Mouse (Mus musculus) urinary bladder, postnatal 0 days (tissue): ENCODE data around the gene Tln1. TPM values are rescaled to one million over a fixed set of nuclear protein-coding genes. Genes with fewer than 3 reads are reported as not detected.

Source experiments
- polyA plus RNA-seq: library from polyadenylated mRNA; unstranded; fragments of >200 nt; fragmentation: Nextera tagmentation; extraction: Ambion mirVana; gene quantifications from 2 replicates; pipeline ENCODE4 v1.2.1, GENCODE M21; 2015

Tln1 gene
- 176 and 198 TPM in 2 replicates for polyA plus RNA-seq

GRCm38 (mm10) chr4:43561997-43562768 is at the start of gene Tln1, which contains the start of gene Creb3:
Gene Tln1, minus strand, starts transcription at chr4:43562691.
Gene Creb3, plus strand, starts transcription at chr4:43562332.

GRCm38 (mm10) chr4:43584444-43585416 is 22.2 kb upstream of the Tln1 start, which contains the start of gene Msmp:
Gene Msmp, minus strand, starts transcription at chr4:43584494.

GRCm38 (mm10) chr4:43578376-43579204 is 16.1 kb upstream of the Tln1 start, which contains the start of the genes Rgp1 and Gba2:
Gene Rgp1, plus strand, starts transcription at chr4:43578715.
Gene Gba2, minus strand, starts transcription at chr4:43578873.

GRCm38 (mm10) chr4:43506536-43507185 is 55.8 kb downstream of the Tln1 start, which contains the start of gene Car9:
Gene Car9, plus strand, starts transcription at chr4:43506966.

GRCm38 (mm10) chr4:43499407-43500333 is 62.8 kb downstream of the Tln1 start, which contains the start of gene Arhgef39:
Gene Arhgef39, minus strand, starts transcription at chr4:43499695.

GRCm38 (mm10) chr4:43492821-43493185 is 69.7 kb downstream of the Tln1 start, which contains the start of gene Ccdc107:
Gene Ccdc107, plus strand, starts transcription at chr4:43492900.

GRCm38 (mm10) chr4:43483535-43484091 is 78.9 kb downstream of the Tln1 start, which contains the start of gene Sit1:
Gene Sit1, minus strand, starts transcription at chr4:43483734.

Other genes starting within 250 kb of the Tln1 start
- 49.6 and 50.3 TPM in 2 replicates for gene Rusc2, start 180.7 kb downstream of the Tln1 start, polyA plus RNA-seq
- gene Fam166b, start 133.6 kb downstream of the Tln1 start, polyA plus RNA-seq, result 0.27 TPM in 1 of 2 replicates, not detected in the other
- 8.8 and 9.1 TPM in 2 replicates for gene Tesk1, start 120.8 kb downstream of the Tln1 start, polyA plus RNA-seq
- gene Cd72, start 108.1 kb downstream of the Tln1 start, polyA plus RNA-seq, result 3.1 and 3.8 TPM in 2 replicates
- gene Sit1, start 79.0 kb downstream of the Tln1 start, polyA plus RNA-seq, result not detected in 2 replicates
- 470 and 488 TPM in 2 replicates for gene Ccdc107, start 69.8 kb downstream of the Tln1 start, polyA plus RNA-seq
- 13.1 and 13.4 TPM in 2 replicates for gene Arhgef39, start 63.0 kb downstream of the Tln1 start, polyA plus RNA-seq
- gene Car9, start 55.7 kb downstream of the Tln1 start, polyA plus RNA-seq, result 3.2 TPM in 2 replicates
- gene Tpm2, start 38.9 kb downstream of the Tln1 start, polyA plus RNA-seq, result 9,877 and 11,778 TPM in 2 replicates
- 87.8 and 96.0 TPM in 2 replicates for gene Creb3, start 359 bp downstream of the Tln1 start, polyA plus RNA-seq
- 12.0 TPM in 2 replicates for gene Rgp1, start 16.0 kb upstream of the Tln1 start, polyA plus RNA-seq
- 6.8 and 7.0 TPM in 2 replicates for gene Gba2, start 16.2 kb upstream of the Tln1 start, polyA plus RNA-seq
- gene Msmp, start 21.8 kb upstream of the Tln1 start, polyA plus RNA-seq, result not detected in 2 replicates
- 8.3 and 8.5 TPM in 2 replicates for gene Npr2, start 69.2 kb upstream of the Tln1 start, polyA plus RNA-seq
- gene Spag8, start 90.9 kb upstream of the Tln1 start, polyA plus RNA-seq, result 0.10 TPM in 1 of 2 replicates, not detected in the other
- gene Hint2, start 93.8 kb upstream of the Tln1 start, polyA plus RNA-seq, result 114 and 122 TPM in 2 replicates
- gene Tmem8b, start 106.3 kb upstream of the Tln1 start, polyA plus RNA-seq, result 3.0 and 3.4 TPM in 2 replicates
- 1.5 and 2.7 TPM in 2 replicates for gene Fam221b, start 106.5 kb upstream of the Tln1 start, polyA plus RNA-seq
- not detected in 2 replicates for gene Olfr70, start 138.1 kb upstream of the Tln1 start, polyA plus RNA-seq
- not detected in 2 replicates for gene Olfr71, start 147.6 kb upstream of the Tln1 start, polyA plus RNA-seq
- gene Hrct1, start 164.5 kb upstream of the Tln1 start, polyA plus RNA-seq, result 6.1 and 7.9 TPM in 2 replicates
- gene Spaar, start 167.3 kb upstream of the Tln1 start, polyA plus RNA-seq, result 0.42 and 0.43 TPM in 2 replicates
- not detected in 2 replicates for gene Olfr159, start 208.3 kb upstream of the Tln1 start, polyA plus RNA-seq